Mouse (Mus musculus): ENCODE results near the gene Zbtb17.
A peak's percentile ranks its signal among the peaks of the same experiment; 100 is the strongest.

The Zbtb17 gene

DNA sequence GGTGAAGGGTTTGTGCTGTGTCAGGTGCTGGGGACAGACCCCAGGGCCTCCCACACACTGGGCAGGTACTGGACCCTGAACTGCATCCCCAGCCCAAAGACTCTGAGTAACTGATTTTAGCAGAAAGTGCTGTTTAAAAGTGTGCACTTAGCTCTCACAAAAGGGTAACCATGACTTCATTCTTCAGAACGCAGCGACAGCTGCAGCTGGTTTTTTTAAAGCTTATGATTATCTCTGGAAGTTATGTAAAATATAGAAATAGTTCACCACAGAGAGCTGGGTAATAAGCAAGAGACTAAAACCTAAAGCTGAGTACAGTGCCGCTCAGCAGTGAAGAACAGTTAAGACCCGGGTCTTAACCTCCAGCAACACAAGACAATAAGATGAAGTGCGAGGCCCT lies 56.6 kb downstream of the Zbtb17 start:
- DNase-seq (ENCODE audit: low spot score): no peak

DNA sequence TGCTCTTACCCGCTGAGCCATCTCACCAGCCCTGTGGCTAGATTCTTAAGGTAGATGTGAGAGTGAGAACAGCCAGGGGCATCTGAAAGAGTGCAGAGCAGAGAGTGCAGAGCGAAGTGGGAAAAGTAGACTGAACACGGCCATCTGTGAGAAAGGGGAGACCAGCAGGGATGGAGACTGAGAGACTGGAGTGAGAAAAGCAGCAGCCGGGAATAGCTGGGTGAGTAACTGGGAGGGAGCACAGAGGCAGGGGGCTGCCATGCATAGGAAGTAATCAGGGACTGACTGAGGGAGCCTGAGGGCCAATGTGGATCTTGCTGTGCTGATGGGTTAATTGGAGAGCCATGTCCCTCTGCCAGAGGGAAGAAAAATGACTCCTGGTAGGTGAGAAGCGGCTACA lies 58.3 kb downstream of the Zbtb17 start:
- no peak for DNase-seq (ENCODE audit: low spot score)

DNA sequence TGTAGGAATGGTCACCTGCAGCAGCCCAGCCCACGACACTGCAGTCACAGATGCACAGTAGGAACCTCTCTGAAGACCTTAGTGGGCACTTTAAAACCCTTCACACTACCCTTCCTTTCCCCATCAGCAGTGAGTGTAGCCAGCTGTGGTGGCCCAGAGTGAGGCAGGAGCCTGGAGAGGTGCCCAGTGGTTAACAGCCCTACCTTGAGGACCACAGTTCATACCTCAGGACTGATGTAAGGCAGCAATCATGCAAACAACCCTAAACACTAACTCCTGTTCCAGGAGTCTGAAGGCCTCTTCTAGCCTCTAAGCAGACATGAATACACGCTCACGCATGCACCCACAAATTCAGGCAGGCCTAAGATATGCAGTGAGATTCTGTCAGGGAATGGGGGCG lies 60.0 kb downstream of the Zbtb17 start:
- no peak for DNase-seq (ENCODE audit: low spot score)

DNA sequence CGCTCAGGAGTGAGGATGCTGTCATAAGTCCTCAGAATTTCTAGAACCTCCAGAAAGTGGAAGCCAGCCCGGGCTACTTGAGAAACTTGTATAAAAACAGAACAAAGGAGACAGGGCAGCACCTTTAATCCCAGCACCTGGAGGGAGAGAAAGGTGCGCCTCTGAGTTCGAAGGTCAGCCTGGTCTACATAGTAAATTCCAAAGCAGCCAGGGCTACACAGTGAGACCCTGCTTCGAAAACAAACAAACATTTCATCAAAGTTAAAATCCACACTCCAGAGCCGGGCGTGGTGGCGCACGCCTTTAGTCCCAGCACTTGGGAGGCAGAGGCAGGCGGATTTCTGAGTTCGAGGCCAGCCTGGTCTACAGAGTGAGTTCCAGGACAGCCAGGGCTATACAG lies 61.4 kb downstream of the Zbtb17 start:
- DNase-seq (ENCODE audit: low spot score): no peak

DNA sequence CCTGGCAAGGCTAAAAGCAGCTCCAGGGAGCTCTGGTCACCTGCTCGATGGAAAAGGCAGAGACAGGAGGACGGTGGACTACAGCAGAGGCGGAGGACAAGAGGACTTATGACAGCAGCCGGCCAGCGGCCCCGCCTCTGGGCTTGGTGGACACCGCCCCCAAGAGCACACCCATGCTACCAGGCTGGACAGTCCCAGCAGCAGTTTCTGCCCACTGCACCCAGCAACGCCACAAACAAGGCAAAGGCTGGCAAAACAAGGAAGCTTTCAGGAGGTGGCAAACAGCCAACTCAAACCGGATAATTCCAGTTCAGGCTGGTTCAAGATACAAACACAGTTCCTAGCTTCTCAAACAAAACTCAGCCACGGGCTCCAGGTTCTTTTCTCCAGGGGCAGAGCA lies 61.9 kb downstream of the Zbtb17 start:
- DNase-seq (ENCODE audit: low spot score): peak; percentile 86

DNA sequence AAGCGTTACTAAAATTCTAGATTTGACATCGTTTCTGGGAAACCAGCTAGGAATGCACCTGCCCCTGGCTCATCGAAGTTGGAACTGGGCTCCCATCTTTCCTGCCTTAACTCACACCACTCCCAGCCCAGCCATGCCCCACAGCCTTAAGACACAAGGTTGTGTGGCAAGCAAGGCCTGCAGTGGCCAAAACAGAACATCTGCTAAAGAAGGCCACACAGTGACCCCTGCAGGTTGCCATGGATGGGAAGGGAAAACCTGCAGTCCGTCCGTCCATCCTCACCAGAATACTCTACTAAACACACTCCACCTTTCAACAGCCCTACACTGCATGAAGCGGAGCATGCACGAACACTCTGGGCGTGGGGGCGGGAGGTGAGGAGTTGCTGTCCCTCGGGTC lies 62.4 kb downstream of the Zbtb17 start:
- DNase-seq (ENCODE audit: low spot score): peak; percentile 48

DNA sequence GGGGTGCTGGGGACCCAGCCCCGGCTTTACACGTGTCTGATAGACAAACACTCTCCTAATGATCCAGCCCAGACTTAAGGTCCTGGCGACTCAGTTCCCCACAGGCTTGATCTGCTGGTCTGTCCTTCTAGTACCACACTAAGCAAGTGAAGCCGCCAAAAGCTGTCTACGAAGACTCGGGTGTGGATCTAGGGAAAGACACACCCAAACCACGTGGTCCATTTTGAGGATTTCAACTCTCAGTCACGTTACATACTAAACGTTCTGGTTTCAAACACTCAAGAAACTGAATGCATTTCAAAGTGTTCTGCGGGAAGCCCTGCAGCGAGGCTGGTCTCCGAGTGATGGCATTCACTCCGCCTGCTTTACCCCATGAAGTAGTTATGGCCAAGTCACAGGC lies 66.0 kb downstream of the Zbtb17 start:
- no peak for DNase-seq (ENCODE audit: low spot score)

DNA sequence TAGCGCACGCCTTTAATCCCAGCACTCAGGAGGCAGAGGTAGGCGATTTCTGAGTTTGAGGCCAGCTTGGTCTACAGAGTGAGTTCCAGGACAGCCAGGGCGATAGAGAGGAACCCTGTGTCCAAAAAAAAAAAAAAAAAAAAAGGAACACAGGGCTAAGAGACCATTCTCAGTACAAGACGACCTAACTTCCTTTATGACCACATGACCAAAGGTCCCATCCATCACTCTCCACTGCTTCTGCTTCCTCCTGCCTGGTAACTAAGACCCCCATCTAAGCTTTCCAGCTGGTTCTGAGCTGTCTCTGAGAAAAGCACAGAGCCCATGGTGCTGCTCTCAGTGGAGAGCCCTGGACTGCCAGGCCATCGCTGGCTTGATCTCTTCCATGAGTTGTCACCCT lies 67.7 kb downstream of the Zbtb17 start:
- DNase-seq (ENCODE audit: low spot score): no peak

DNA sequence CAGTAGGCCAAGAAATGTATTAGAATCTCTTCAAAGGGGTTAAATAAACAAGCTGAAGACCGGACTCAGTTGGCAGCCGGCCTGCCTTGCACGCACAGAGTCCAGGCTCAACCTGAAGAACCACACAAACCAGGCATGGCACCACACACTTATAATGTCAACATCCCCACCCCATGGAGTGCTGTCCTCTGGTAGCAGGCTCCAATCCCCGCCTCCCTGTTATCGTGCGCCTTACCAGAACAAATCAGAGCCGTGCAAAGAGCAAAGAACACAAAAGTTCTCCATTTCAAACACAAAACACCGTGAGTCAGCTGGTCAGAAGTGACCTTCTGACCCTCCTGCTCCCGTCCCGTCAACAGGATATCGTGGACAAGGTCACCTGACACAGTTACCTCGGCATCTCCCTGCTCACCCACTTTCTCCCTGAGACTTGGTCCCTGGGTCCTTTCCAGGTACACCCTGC lies 69.8 kb downstream of the Zbtb17 start:
- no peak for DNase-seq (ENCODE audit: low spot score)
